Mouse (Mus musculus): ENCODE results near the gene Palld.

The Palld gene

DNA sequence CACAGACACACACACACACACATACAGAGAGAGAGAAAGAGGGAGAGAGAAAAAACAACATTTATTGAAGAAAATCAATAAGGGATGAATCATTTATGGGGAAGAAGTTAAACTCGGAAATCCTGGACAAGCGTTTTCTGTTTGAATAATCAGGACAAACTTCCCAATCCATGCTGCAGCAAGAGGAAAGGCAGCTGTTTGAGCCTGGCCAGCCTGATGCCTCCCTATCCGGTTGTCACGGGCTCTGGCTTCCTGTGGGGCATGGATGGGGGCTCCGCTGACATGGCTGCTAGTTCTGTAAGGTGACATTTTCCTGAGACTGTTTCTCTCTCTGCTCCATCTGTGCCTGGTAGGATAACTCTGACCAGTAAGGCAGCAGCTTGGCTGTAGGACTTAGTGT, 343.0 kb downstream of the Palld start:
- in situ Hi-C loops (cut with MseI, MboI), result no loop called here

DNA sequence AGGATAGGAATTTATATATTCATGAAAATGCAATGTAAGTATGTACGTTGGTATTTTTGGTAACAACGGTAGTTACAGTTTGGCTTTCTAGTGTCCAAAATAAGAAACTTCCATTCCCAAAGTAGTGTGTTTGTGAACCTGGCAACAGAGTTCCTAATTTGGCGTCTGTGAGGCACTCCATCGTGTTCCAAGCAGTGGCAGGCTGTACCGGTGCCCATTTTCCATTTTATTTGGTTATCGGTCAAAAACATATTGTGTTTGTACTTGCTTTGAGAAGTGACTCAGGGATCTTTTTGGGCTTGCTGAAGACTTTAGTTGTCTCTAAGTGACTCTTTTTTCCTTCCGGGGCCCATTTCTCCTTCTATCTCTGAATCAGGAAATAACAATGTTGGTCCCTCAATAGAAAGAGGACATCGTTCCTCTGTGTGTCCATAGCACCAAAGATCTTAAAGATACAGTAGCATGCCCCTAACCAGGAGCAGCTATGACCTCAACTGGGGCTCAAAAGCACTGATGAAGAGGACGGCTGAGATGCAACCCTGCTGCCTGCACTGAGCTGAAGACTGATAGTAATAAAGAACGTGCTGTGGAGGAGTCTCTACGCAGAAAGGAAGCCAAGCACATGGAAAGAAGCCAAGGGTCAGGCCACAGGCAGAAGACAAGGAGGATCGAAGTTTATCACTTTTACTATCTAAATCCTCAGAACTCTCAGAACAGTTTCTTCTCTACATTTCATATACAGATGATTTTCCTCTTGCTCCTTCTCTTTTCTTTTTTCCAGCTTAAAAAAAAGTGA, 344.2 kb downstream of the Palld start:
- in situ Hi-C loops (cut with MseI, MboI), result no loop called here

DNA sequence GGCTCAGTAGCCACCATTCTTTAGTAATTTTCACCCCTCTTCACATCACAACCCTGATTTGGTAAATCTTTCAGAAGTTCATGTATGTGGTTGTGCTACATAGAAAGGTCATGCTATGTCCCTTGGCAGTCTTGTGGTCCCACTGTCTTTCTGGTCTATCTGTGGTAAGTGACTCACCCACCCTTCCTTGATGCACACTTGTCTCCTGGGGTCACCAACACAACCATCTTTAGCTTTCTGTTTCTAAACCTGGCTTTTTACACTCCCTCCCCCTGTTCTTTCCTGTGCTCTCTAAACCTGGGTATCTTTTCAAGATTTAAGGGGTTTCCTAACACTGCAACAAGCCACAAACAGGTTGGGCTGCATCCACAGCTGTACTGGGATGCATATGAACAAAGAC, 345.5 kb downstream of the Palld start:
- in situ Hi-C loops (cut with MseI, MboI), result no loop called here

DNA sequence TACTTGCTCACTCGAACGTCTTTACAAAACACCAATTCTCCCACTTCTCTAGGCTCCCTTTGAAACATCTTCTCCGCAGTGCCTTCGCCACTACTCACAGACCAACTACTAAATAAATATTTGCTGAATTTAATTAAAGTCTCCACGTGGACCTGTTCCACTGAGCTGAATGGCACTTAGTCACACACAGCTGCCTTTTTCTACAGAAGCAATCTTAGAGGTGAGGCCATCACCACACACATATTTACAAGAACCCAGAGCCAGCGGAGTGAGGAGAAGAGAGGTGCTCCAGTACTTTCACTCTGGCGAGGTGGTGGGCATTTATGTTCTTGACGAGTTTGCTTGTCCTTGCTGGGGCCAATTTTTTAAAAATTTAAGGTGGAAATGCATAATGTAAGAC, 346.3 kb downstream of the Palld start:
- in situ Hi-C loops (cut with MseI, MboI), result no loop called here

DNA sequence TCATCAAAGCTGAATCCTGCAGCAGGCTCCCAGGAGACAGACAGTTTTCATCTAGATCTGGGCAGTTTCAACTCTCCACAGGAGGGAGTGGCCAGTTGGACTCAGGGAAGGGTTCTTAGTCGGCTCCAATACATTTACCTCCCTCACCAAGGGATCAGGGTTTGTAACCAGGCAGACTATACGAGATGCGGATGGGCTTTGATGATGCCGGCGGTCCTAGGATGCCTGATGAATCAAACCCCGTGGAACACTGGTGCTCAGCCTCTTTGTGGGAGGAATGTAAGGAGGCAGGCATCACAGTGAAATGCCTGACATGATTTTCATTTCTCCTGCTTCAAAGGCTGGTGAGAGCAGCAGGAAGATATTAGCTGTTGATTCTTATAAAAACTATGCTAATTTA, 347.1 kb downstream of the Palld start:
- in situ Hi-C loops (cut with MseI, MboI), result no loop called here

DNA sequence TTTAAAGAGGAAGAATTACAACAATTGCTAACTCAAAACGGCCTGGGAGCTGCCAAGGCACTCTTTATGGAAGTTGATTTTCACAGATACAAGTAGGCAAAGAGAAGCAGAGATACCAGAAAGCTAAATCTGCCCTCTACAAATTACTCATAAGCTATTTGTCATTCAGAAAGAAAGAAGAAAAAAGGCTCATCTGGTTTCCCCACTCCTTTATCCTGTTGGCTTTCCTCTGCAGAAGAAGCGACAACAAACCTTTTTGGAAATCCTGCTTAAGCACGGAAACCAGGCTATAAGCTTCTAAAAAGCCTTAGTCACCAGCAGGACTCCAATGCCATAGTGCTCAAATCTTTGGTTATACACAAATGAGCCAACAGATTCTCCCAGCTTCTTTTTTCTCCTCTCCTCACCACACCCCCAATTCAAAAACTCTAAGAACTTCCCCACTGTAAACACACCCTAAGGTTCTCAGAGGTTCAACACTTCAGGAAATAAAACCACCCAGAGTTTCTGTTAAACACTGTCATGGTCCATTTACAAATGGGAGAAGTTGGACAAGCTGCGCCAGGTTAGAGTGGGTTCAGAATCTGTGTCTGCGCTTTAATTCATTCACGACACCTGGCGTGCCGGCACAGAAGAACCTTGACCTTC, 349.6 kb downstream of the Palld start:
- in situ Hi-C loops (cut with MseI, MboI), result no loop called here

DNA sequence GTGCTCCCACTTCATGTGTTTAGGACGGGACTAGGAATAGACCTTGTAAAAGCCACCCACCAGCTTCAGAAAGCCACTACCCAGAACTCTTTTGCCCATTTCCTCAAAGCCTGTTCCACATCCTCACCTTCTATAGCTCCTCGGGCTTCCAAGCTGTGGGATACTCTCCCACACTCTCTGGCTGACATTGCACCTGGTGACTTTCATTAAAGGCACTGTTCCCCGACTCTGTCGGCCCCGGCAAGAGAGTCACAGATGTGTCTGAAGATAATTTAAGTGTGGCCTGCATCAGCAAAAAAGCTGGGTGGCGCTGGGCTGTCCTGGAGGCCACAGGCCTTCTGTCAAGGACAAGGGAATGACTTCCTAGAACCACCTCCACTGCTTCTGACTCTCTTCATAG, 350.3 kb downstream of the Palld start:
- in situ Hi-C loops (cut with MseI, MboI), result no loop called here

DNA sequence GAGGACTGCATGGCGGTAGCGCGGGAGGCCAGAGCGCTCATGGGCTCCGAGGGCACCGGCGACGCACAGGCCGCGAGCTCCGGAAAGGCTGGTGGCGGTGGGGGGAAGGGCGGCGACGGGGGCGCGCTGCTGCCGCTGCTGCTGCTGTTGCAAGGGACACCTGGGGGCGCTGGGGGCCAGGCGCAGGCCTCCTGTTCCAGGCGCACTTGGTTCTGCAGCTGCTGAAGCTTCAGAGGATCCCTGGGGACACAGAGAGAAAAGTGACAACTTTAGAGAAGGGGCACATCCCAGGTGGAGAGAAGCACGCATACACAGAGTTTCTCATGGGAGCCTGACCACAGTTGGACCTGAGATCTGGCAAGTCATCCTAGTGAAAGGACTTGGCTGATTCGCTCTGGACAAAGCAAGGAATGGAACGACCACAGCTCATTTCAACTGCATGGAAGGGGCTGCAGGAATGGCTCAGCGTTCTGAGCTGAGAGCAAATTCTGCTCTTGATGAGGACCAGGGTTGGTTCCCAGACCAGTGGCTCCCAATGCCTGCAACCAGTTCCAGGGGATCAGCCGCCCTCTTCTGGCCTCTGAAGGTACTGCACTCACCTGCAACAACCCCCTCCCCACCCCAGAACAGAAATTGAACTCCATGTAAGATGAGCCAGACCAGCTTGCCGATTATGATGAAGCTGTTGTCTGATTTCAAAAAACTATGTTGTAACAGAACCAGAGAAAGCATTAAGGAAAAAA, 352.3 kb downstream of the Palld start:
- in situ Hi-C loops (cut with MseI, MboI), result no loop called here

DNA sequence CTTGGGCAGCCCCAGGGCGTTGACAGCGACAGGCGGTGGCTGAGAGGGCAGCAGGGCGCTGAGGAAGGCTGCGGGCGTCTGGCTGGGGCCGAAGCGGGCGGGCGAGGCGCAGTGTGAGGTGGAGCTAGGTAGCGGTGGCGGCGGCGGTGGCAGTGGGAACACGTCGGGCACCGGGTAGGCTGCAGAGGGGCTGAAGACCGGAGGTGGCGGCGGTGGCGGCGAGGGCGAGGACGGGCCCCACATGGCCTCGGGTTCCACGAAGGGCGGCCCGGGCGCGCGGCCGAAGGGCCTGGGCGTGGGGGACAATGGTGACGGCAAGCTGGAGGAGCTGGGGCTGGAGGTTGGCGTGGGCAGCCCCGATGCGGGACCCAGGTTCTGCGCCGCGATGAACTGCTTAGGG, 352.9 kb downstream of the Palld start:
- in situ Hi-C loops (cut with MseI, MboI), result loop anchor here (10.0 to 25.0 kb wide), 3 partner anchors 135 to 513 kb away; no protein-coding TSS in a partner anchor

DNA sequence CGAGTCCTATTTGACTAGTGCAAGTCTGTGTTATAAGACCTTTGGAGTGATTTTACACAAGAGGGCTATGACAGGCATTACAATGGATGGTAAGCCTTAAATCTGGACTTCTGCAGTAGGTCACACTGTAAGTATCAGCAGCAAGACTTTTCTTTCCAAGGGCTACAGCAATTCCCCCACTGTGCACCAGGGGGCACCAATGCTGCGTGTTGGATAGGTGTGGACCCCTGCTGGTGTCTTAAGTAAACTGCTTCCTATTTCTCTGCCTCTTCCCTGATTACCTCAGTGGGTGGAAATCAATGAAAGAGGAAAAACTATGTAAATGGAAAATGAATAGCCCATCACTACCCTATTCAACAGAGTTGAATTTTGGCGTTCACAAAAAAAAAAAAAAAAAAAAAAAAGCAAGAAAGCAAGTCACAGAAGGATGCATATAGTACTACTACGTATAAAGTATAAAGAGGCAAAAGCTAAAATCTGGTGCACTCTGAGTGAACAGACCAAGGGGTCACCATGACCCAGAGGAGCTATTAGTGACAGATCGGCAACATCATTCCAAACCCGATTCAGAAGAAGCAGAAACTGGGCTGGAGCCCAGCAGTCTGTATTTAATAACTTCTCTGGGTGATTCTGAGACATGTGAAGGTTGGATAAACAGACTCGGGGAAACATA, 362.5 kb downstream of the Palld start:
- in situ Hi-C loops (cut with MseI, MboI), result loop anchor here (5.0 to 25.0 kb wide), 4 partner anchors 145 to 522 kb away; no protein-coding TSS in a partner anchor

DNA sequence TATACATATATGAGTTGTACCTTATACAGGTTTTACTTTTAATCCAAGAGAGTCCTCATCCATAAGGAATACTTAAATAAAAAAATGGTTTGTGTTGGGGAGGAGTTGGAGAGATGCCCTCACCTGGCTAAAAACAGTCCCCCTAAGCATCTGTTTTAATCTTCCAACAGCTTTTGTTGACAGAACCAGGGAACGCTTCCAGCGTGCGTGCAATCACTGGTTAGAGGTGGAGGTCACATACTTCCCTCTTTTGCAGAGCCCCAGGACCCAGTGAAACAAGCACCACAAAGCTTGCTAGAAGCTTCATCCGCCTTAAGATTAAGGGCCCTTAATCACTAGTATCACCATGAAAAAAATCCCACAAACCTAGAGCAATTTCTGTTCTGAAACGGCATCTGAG, 365.0 kb downstream of the Palld start:
- in situ Hi-C loops (cut with MseI, MboI), result loop anchor here (5.0 to 25.0 kb wide), 2 partner anchors 335 to 525 kb away; no protein-coding TSS in a partner anchor

DNA sequence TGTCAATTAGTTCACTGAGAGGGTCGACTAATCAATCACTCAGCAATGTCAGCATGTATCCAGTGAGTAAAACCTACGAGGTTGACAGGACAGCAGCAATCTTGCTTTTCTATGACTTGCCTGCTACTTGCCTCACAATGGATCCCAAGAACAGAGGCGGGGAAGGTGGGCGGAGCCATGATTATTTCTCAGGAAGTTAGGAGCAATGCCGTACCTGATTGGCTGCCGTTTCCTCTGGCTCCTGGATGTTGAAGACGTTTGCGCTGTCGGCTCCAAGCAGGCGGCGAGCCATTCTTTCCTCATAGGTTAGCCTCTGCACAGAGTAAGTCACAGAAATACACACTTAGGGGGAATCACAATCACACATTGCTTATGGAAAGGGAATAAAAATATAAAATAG, 367.0 kb downstream of the Palld start:
- in situ Hi-C loops (cut with MseI, MboI), result loop anchor here (5.0 to 25.0 kb wide), 2 partner anchors 337 to 527 kb away; no protein-coding TSS in a partner anchor

DNA sequence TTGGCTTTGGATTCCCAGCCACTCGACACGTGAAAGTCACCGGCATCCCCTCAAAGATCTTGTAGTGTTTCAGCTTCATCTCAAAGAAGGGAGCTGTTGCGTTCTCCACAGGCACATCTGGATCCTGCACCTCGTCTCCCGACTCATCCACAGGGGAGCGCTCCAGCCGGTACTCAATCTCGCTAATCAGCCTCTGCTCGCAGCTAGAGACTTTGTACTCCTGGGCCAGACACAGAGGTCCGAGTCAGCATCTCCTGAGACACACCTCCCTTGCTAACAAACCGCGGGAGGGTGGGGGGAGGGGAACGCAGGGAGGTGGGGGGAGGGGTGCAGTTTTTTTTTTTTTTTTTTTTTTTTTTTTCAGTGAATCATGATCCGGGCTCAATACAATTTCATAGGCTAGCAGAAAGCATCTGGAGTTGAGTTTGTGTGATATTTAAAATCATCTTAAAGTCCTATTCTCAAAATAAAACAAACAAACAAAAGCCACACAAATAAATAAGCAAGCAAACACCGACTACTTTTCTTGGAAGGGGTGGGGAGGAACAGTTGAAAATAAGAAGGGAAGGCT, 369.0 kb downstream of the Palld start:
- in situ Hi-C loops (cut with MseI, MboI), result loop anchor here in 1 of 2 experiments (25.0 kb wide), 1 partner anchor 529 kb away; no protein-coding TSS in a partner anchor

DNA sequence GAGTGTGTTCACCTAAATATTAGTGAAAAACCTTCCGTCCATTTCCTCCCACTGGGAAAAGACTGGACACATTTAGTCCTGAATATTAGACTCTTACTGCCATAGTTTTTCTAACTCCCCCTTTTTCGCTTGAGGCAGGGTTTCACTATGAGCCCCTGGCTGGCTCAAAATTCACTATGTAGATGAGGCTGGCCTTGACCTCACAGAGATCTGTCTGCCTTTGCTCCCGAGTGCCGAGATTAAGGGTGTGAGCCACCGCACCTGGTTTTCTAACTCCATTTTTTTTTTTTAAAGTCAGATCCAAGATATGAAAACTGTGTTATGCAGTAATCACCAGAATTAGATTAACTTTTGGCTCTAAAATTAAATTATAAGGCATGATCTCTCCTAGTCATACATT, 369.7 kb downstream of the Palld start:
- in situ Hi-C loops (cut with MseI, MboI), result loop anchor here in 1 of 2 experiments (25.0 kb wide), 1 partner anchor 529 kb away; no protein-coding TSS in a partner anchor

DNA sequence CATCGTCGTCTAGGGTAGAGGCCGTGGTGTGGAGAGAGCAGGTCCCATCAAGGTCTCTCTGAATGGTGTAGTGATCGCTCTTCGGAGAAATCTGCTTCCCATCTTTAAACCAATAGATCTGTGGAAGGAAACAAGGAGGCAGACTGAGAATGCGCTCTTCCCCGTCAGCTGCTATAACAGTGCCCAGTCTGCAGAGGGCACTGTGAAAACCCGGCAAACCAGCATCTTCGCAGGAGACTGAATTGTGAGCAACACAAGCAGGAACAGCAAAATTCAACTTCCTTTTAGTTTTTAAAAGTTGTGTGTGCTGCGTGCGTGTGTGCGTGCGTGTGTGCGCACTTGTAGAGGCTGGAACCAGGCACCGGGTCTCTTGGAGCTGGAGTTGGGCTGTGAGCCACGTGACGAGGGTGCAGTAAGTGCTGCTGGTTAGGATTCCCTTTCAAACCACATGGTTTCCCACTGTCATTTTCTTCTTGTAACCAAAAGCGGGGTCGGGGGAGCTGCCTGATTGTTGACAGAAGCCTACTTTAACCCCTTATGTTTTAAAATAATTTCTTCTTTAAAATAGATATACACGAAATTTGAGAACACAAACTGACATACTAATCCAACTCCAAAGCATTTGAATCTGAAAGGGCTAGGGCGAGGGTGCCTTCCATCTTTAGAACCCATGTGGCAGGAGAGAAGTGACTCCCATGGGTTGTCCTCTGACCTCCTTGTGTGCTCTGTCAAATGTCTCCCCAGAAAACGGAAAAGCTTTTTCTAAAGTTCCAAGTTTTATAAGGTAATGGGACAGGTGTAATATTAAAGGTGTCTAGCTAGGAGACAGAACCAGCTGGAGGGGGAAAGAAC, 370.3 kb downstream of the Palld start:
- in situ Hi-C loops (cut with MseI, MboI), result loop anchor here in 1 of 2 experiments (25.0 kb wide), 1 partner anchor 530 kb away; no protein-coding TSS in a partner anchor

DNA sequence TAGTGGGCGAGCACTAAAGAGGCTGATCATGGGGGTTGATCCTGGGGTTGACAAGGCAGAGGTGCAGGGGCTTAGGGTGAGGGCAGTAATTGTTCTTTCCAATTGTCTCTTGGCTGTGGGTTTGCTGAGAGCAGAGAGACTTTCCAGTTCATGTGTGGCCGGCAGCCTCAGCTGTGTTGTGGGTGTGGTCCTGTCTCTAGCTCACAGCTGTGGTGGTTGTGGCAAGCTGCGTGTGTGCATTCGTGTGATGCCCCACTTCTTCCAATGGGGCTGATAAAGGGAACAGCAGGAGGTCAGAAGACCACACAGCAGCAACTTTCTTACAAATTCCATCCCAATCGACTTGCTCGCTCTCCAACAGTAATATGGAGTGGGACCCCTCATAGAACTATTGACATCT, 373.8 kb downstream of the Palld start:
- in situ Hi-C loops (cut with MseI, MboI), result loop anchor here in 1 of 2 experiments (25.0 kb wide), 1 partner anchor 534 kb away; no protein-coding TSS in a partner anchor

DNA sequence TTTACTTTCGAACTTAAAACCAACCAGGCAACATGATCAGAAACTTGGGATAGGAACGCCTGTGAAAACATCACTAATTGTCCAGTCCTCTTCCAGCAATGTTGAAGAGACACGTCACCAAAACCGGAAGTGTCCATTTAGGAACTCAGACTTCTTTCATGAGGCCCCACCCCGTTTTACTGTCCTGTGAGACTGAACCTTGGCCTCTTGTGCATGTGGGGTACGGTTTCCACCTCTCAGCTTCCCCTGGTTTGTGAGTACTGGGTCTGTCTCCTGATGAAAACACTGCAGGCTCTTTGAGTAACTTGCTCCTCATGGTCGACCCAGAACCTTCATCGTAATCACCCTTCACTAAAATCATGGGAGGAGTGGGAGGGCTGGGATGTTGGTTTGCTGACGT, 374.3 kb downstream of the Palld start:
- in situ Hi-C loops (cut with MseI, MboI), result loop anchor here in 1 of 2 experiments (25.0 kb wide), 1 partner anchor 534 kb away; no protein-coding TSS in a partner anchor

DNA sequence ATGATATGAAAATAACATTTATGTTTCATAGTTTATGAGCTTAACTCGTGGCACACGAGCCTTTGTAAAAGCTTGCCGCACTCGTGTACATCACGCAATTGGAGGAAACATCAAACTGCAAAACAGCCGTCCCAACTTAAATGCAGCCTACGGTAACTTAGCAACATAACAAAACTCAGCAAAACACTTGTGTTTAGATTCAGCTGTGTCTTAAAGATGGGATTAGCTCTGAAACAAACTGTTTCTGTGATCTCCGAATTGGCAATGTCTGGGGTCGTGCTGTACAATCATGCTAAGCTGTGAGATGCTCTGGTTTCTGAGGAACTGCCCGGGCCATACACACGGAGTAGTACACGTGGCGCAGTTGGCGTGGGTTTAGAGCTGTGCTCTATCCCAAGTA, 375.5 kb downstream of the Palld start:
- in situ Hi-C loops (cut with MseI, MboI), result loop anchor here in 1 of 2 experiments (25.0 kb wide), 1 partner anchor 535 kb away; no protein-coding TSS in a partner anchor

DNA sequence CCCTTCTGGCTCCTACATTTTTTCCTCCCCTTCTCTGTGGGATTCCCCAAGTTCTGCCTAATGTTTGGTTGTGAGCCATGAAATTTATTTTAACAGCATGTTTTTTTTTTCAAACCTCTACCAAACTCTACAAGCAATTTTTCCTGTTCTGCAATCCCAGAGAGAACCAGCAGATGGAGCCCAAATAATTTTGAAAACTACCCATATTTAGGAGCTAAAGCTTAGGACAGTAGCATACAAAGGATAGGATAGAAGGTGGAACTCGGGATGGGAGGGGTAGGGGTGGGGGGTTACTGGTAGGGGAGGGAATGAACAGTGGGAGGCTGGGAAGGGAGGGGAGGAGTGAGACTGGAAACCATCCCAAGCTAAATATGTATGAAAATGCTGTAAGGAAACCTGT, 380.4 kb downstream of the Palld start:
- in situ Hi-C loops (cut with MseI, MboI), result no loop called here
